Mouse (Mus musculus) CH12.LX (cell line): ENCODE measurements around the gene Ephb4.

Experiments
- CHD2 ChIP-seq: IDR thresholded peaks from 2 replicates; pipeline ENCODE4 v1.6.1; 2011; ENCODE audit warnings: low read length, improper control_type of control experiment
- CTCF ChIP-seq, 2 experiments: IDR thresholded peaks in 1 of 2; conservative IDR thresholded peaks in 1 of 2; 2 replicates each; pipeline ENCODE4 v1.5.1; 2011 to 2012; ENCODE audit warnings: low read depth in 2 of 2, low read length in 2 of 2, improper control_type of control experiment in 1 of 2, inconsistent platforms in 1 of 2, mild to moderate bottlenecking in 1 of 2, moderate library complexity in 1 of 2
- ELF1 ChIP-seq: IDR thresholded peaks from 2 replicates; pipeline ENCODE4 v1.6.1; 2014; ENCODE audit warnings: low read depth, mild to moderate bottlenecking, inconsistent platforms, low read length, improper control_type of control experiment
- ETS1 ChIP-seq: conservative IDR thresholded peaks from 2 replicates; pipeline ENCODE4 v1.6.1; 2012; ENCODE audit warnings: low read depth, mild to moderate bottlenecking, inconsistent platforms, low read length, improper control_type of control experiment, moderate library complexity
- KAT2A ChIP-seq: IDR thresholded peaks from 2 replicates; pipeline ENCODE4 v1.6.1; 2012; ENCODE audit warnings: low read length, improper control_type of control experiment, inconsistent platforms; ENCODE audit not compliant: insufficient replicate concordance
- MAX ChIP-seq: IDR thresholded peaks from 2 replicates; pipeline ENCODE4 v1.6.1; 2011; ENCODE audit warnings: low read length, improper control_type of control experiment
- NELFE ChIP-seq: IDR thresholded peaks from 2 replicates; pipeline ENCODE4 v1.6.1; 2011; ENCODE audit warnings: low read depth, low read length, improper control_type of control experiment
- POLR2A ChIP-seq: IDR thresholded peaks from 2 replicates; pipeline ENCODE4 v1.6.1; 2011; ENCODE audit warnings: low read depth, mild to moderate bottlenecking, improper control_type of control experiment, low read length
- TCF12 ChIP-seq: IDR thresholded peaks from 2 replicates; pipeline ENCODE4 v1.6.1; 2014; ENCODE audit warnings: low read depth, mild to moderate bottlenecking, inconsistent platforms, low read length, improper control_type of control experiment
- UBTF ChIP-seq: IDR thresholded peaks from 2 replicates; pipeline ENCODE4 v1.6.1; 2012; ENCODE audit warnings: low read depth, mild to moderate bottlenecking, inconsistent platforms, low read length, improper control_type of control experiment, moderate library complexity
- USF1 ChIP-seq: IDR thresholded peaks from 2 replicates; pipeline ENCODE4 v1.6.1; 2014; ENCODE audit warnings: low read depth, mild to moderate bottlenecking, inconsistent platforms, low read length, improper control_type of control experiment

- no peak for TF ChIP-seq POLR2A
- no peak for TF ChIP-seq KAT2A
- no peak for TF ChIP-seq ELF1
- TF ChIP-seq ETS1: no peak
- no peak for TF ChIP-seq CHD2
- TF ChIP-seq USF1: no peak
- no peak for TF ChIP-seq CTCF (conservative IDR thresholded peaks at IDR 0.05 in 1 of 2, IDR thresholded peaks at IDR 0.05 in 1 of 2; ENCODE audit: low read depth in 2 of 2, low read length in 2 of 2)
- TF ChIP-seq NELFE: no peak
- TF ChIP-seq MAX: no peak
- no peak for TF ChIP-seq UBTF
- TF ChIP-seq TCF12: no peak
These were observed 46.3 kb upstream of the Ephb4 start for GRCm38 (mm10) chr5:137303609-137304008.
